Mouse (Mus musculus) hindbrain, postnatal 0 days (tissue): ENCODE data around the gene Efna5. TPM values are rescaled to one million over a fixed set of nuclear protein-coding genes. Genes with fewer than 3 reads are reported as not detected.

ENCODE experiments used
- ATAC-seq: fragments of 200-750 bp; cut with Nextera tagmentation; 2 replicates; pipeline ENCODE4 v1.8.0; 2017; ENCODE audit warnings: mild to moderate bottlenecking, moderate TSS enrichment, moderate library complexity
- DNase-seq: peaks from one replicate; pipeline ENCODE4 v3.0.0-alpha.2; 2015; ENCODE audit warnings: low spot score
- H3K27ac ChIP-seq: fragments of 300-500 bp; sonication (generic); 2 replicates; pipeline ENCODE4 v1.5.1; 2014; ENCODE audit warnings: mild to moderate bottlenecking
- H3K27me3 ChIP-seq: fragments of 300-500 bp; sonication (generic); 2 replicates; pipeline ENCODE4 v1.6.1; 2014; ENCODE audit warnings: low read length, mixed read lengths; ENCODE audit not compliant: insufficient read depth
- H3K36me3 ChIP-seq: fragments of 300-500 bp; sonication (generic); 2 replicates; pipeline ENCODE4 v1.6.1; 2014; ENCODE audit warnings: low read length, mixed read lengths; ENCODE audit not compliant: insufficient read depth
- H3K4me1 ChIP-seq: fragments of 300-500 bp; sonication (generic); 2 replicates; pipeline ENCODE4 v1.6.1; 2014; ENCODE audit warnings: antibody characterized with exemption, low read length, mixed read lengths; ENCODE audit not compliant: insufficient read depth
- H3K4me2 ChIP-seq: fragments of 300-500 bp; sonication (generic); 2 replicates; pipeline ENCODE4 v1.6.1; 2014; ENCODE audit warnings: low read depth, mild to moderate bottlenecking, low read length, moderate library complexity, mixed read lengths
- H3K4me3 ChIP-seq: fragments of 300-500 bp; sonication (generic); 2 replicates; pipeline ENCODE4 v1.5.1; 2014; ENCODE audit warnings: low read length
- H3K9ac ChIP-seq: fragments of 300-500 bp; sonication (generic); replicated peaks from 2 replicates; pipeline ENCODE4 v1.6.1; 2014; ENCODE audit warnings: mild to moderate bottlenecking, low read length, moderate library complexity, mixed read lengths
- H3K9me3 ChIP-seq: fragments of 300-500 bp; sonication (generic); 2 replicates; pipeline ENCODE4 v1.6.1; 2016; ENCODE audit warnings: low read length, mixed read lengths
- CTCF ChIP-seq: IDR thresholded peaks from 2 replicates; pipeline ENCODE4 v1.5.1; 2016; ENCODE audit warnings: antibody characterized with exemption, control low read depth, low read depth
- WGBS: fragments of 180-500 bp; shearing (Covaris S2); extraction: QIAGEN DNeasy Blood & Tissue Kit; methylation state at CpG from one replicate; pipeline ENCODE4 v1.1.7; 2014; 5-methylcytosine and 5-hydroxymethylcytosine counted together
- polyA plus RNA-seq: library from polyadenylated mRNA; unstranded; fragments of >200 nt; fragmentation: Nextera tagmentation; extraction: Ambion mirVana; gene quantifications from 2 replicates; pipeline ENCODE4 v1.2.1, GENCODE M21; 2015
- total RNA-seq: library from RNA; depleted of rRNA; stranded (reverse); fragments of >200 nt; gene quantifications from 2 replicates; pipeline ENCODE4 v1.2.3, GENCODE M21; 2014

The Efna5 gene
- total and polyA plus RNA-seq, 2 experiments from 2014 or later, result 5.3 to 40.2 TPM

DNA sequence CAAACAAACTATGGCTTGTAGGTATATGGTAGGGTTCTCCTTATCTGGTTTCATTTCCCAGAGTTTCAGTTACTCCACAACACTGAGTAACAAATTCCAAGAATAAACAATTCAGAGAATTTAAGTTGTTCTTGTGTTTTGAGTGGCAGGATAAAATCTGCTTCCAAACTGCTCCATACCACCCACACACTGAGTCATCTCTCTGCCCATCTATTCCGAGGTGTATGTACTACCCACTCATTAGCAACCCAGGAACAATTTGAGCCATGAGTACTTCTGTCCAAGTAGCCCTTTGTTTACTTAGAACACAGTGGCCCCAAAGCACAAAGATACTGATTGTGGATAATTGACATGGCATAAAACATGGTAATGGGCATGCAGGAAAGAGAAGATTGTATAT lies 311.0 kb downstream of the Efna5 start:
- ATAC-seq (no peak), DNase-seq (no peak)
- H3K27me3 ChIP-seq, result no peaks in the 10 kb centered on the region
- H3K9ac ChIP-seq, result no peak overlapping the region
- WGBS, result 86% methylated on average over 1 of the region's 1 CpGs
- no peak for TF ChIP-seq CTCF
- no peaks in the 10 kb centered on the region for H3K36me3 ChIP-seq
- no peaks in the 10 kb centered on the region for H3K4me1 ChIP-seq
- no peaks in the 10 kb centered on the region for H3K9me3 ChIP-seq
- H3K4me3 ChIP-seq, result no peak overlapping the region
- H3K4me2 ChIP-seq, result no peak overlapping the region
- H3K27ac ChIP-seq, result no peak overlapping the region

DNA sequence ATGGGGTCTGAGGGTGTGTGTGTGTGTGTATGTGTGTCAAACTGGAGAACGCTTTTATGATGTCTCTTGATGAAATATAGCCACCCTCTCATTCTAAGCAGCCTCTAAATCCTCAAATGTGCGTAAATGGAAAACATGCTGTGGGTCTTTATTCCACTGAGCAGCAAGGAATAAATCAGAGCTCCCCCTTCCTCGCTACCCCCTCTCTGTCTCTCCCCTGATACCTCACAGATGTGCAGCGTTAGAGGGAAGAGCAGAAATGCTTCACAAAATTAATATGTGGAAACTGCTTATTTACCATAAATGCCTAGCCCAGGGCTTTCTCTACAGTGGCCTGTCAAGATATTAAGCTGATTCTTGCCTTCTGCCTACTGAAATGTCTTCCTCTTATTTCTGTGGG lies 313.1 kb downstream of the Efna5 start:
- DNase-seq (no peak), ATAC-seq (no peak)
- WGBS, result 67% methylated on average over 4 of the region's 4 CpGs
- H3K9ac ChIP-seq, result no peak overlapping the region
- no peak for TF ChIP-seq CTCF
- no peaks in the 10 kb centered on the region for H3K4me1 ChIP-seq
- H3K4me3 ChIP-seq, result no peak overlapping the region
- no peak overlapping the region for H3K4me2 ChIP-seq
- H3K27ac ChIP-seq, result no peak overlapping the region
- no peaks in the 10 kb centered on the region for H3K36me3 ChIP-seq
- H3K27me3 ChIP-seq, result no peaks in the 10 kb centered on the region
- no peaks in the 10 kb centered on the region for H3K9me3 ChIP-seq

DNA sequence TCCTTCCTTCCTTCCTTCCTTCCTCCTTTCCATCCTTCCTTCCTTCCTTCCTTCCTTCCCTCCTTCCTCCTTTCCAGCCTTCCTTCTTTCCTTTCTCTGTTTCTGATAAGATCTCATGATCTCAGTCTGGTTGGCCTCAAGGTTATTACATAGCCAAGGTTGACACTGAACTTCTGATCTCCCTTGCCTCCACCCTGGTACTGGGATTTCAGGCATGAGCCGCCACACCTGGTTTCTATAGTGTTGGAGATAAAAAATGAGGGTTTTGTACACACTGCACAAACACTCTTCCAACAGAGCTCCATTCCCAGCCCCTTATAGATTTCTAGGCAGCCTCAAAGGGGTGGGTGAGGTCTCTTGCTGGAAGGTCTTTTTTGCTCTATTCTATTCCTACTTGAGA lies 315.5 kb downstream of the Efna5 start:
- no peak overlapping the region for H3K27ac ChIP-seq
- H3K4me3 ChIP-seq, result no peak overlapping the region
- no peak for TF ChIP-seq CTCF
- H3K4me1 ChIP-seq, result no peaks in the 10 kb centered on the region
- 97% methylated on average over 1 of the region's 1 CpGs for WGBS
- no peaks in the 10 kb centered on the region for H3K9me3 ChIP-seq
- no peaks in the 10 kb centered on the region for H3K36me3 ChIP-seq
- DNase-seq, result no peak
- no peak for ATAC-seq
- H3K27me3 ChIP-seq, result no peaks in the 10 kb centered on the region
- H3K4me2 ChIP-seq, result no peak overlapping the region
- no peak overlapping the region for H3K9ac ChIP-seq

DNA sequence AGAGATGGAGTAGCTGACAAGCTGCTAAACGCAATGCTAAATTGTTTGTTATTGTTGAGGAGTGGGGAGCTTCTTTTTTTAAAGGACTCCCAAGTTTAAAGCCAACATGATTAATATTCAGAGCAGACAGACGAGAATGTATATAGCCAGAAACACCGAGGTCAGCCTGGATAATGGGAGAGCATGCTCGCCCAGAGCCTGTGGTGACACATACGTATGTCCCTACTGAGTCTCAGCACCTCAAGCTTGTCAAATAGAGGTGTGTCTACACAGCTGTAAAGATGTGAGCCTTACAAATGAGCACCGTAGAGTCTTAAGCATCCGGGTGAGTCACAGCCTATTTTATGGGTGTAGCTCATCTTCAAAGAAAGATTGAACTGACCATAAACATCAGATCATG lies 318.7 kb downstream of the Efna5 start:
- WGBS, result 65% methylated on average over 7 of the region's 7 CpGs
- H3K9me3 ChIP-seq, result no peaks in the 10 kb centered on the region
- no peak overlapping the region for H3K4me3 ChIP-seq
- H3K27me3 ChIP-seq, result no peaks in the 10 kb centered on the region
- H3K36me3 ChIP-seq, result no peaks in the 10 kb centered on the region
- no peak for TF ChIP-seq CTCF
- ATAC-seq (no peak), DNase-seq (no peak)
- no peak overlapping the region for H3K4me2 ChIP-seq
- no peak overlapping the region for H3K9ac ChIP-seq
- H3K27ac ChIP-seq, result no peak overlapping the region
- H3K4me1 ChIP-seq, result no peaks in the 10 kb centered on the region

DNA sequence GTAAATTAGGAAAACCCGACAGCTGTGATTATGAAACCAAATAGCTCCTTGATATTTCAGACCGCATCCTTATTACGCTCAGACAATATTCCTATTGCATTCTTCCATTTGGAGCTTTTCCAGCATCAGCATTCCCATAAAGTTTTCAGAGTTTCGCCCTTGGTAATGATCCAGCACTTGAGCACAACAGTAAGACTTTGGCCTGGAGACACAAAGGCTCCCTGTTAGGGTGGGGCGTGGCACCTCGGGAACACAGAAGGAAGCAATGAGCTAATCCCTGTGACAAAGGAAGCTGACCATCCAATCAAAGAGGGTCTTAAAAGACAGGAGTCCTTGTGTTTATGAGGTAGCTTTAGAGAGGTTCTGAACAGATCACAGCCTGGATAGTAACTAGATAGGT lies 323.9 kb downstream of the Efna5 start:
- Histone ChIP-seq H3K27ac (no peak overlapping the region), H3K4me2 (no peak overlapping the region), H3K9me3 (no peaks in the 10 kb centered on the region), H3K9ac (no peak overlapping the region), H3K36me3 (no peaks in the 10 kb centered on the region), H3K4me1 (no peaks in the 10 kb centered on the region), H3K27me3 (no peaks in the 10 kb centered on the region), H3K4me3 (no peak overlapping the region)
- no peak for ATAC-seq
- 56% methylated on average over 6 of the region's 6 CpGs for WGBS
- no peak for TF ChIP-seq CTCF
- no peak for DNase-seq
